Mouse (Mus musculus) E14TG2a.4 (cell line): ENCODE measurements around the gene Tert.

Source experiments
- H3K27me3 ChIP-seq: 2 replicates; pipeline ENCODE4 v1.6.1; 2014; ENCODE audit warnings: low read length, control low read depth; ENCODE audit not compliant: insufficient read depth
- H3K36me3 ChIP-seq: 2 replicates; pipeline ENCODE4 v1.6.1; 2014; ENCODE audit warnings: low read length, control low read depth; ENCODE audit not compliant: insufficient read depth
- H3K4me1 ChIP-seq: replicated peaks from 2 replicates; pipeline ENCODE4 v1.6.1; 2014; ENCODE audit warnings: low read depth, low read length, control low read depth
- H3K4me3 ChIP-seq: replicated peaks from 2 replicates; pipeline ENCODE4 v1.5.1; 2014; ENCODE audit warnings: mild to moderate bottlenecking, low read length
- H3K9me3 ChIP-seq: 2 replicates; pipeline ENCODE4 v1.6.1; 2014; ENCODE audit warnings: low read length, control low read depth
- CTCF ChIP-seq: conservative IDR thresholded peaks from 2 replicates; pipeline ENCODE4 v1.5.1; 2014; ENCODE audit warnings: low read length
- NANOG ChIP-seq: IDR thresholded peaks from 2 replicates; pipeline ENCODE4 v1.6.1; 2014; ENCODE audit warnings: borderline replicate concordance, low read length, mixed read lengths
- POU5F1 ChIP-seq: IDR thresholded peaks from 2 replicates; pipeline ENCODE4 v1.6.1; 2014; ENCODE audit warnings: low read length, borderline replicate concordance

Tert gene

GRCm38 (mm10) chr13:73604156-73604957 is 22.4 kb upstream of the Tert start:
- peaks cover 44% of the 10 kb centered on the region for H3K36me3 ChIP-seq
- no peaks in the 10 kb centered on the region for H3K9me3 ChIP-seq
- H3K4me3 ChIP-seq, result peak overlapping the region; percentile 94
- TF ChIP-seq POU5F1, result no peak
- TF ChIP-seq CTCF, result no peak
- TF ChIP-seq NANOG, result no peak
- H3K27me3 ChIP-seq, result no peaks in the 10 kb centered on the region
- peaks cover 23% of the 10 kb centered on the region for H3K4me1 ChIP-seq

GRCm38 (mm10) chr13:73618406-73618805 is 8.3 kb upstream of the Tert start:
- Histone ChIP-seq H3K27me3 (no peaks in the 10 kb centered on the region), H3K36me3 (peaks cover 93% of the 10 kb centered on the region), H3K4me3 (no peak overlapping the region), H3K9me3 (no peaks in the 10 kb centered on the region), H3K4me1 (no peaks in the 10 kb centered on the region)
- TF ChIP-seq NANOG (no peak), CTCF (no peak), POU5F1 (no peak)

- H3K9me3 ChIP-seq, result no peaks in the 10 kb centered on the region
- H3K4me3 ChIP-seq, result no peak overlapping the region
- peaks cover 8% of the 10 kb centered on the region for H3K4me1 ChIP-seq
- H3K36me3 ChIP-seq, result peaks cover 71% of the 10 kb centered on the region
- TF ChIP-seq POU5F1 (no peak), CTCF (peak; percentile 37), NANOG (no peak)
- H3K27me3 ChIP-seq, result no peaks in the 10 kb centered on the region
Observed at GRCm38 (mm10) chr13:73620637-73621036, 6.1 kb upstream of the Tert start.

GRCm38 (mm10) chr13:73626410-73626744 is 334 bp upstream of the Tert start:
- Histone ChIP-seq H3K27me3 (0 out of 2 replicates have a peak, but pooled peaks cover 6% of the 10 kb centered on the region), H3K4me3 (peak overlapping the region; percentile 87), H3K36me3 (peaks cover 39% of the 10 kb centered on the region), H3K4me1 (peaks cover 59% of the 10 kb centered on the region), H3K9me3 (no peaks in the 10 kb centered on the region)
- TF ChIP-seq NANOG (no peak), CTCF (peak; percentile 57; the same call in 1 of the 2 replicates)

- H3K4me3 ChIP-seq, result peak overlapping the region; percentile 48
- H3K9me3 ChIP-seq, result no peaks in the 10 kb centered on the region
- H3K27me3 ChIP-seq, result 0 out of 2 replicates have a peak, but pooled peaks cover 6% of the 10 kb centered on the region
- TF ChIP-seq POU5F1 (no peak), NANOG (no peak), CTCF (no peak)
- H3K4me1 ChIP-seq, result peaks cover 60% of the 10 kb centered on the region
- H3K36me3 ChIP-seq, result peaks cover 35% of the 10 kb centered on the region
Observed at GRCm38 (mm10) chr13:73628586-73629113, 1.9 kb downstream of the Tert start.

GRCm38 (mm10) chr13:73631837-73632236 is 5.1 kb downstream of the Tert start:
- no peak overlapping the region for H3K4me3 ChIP-seq
- TF ChIP-seq POU5F1 (no peak), NANOG (no peak), CTCF (no peak)
- no peaks in the 10 kb centered on the region for H3K9me3 ChIP-seq
- H3K27me3 ChIP-seq, result 0 out of 2 replicates have a peak, but pooled peaks cover 6% of the 10 kb centered on the region
- H3K36me3 ChIP-seq, result peaks cover 62% of the 10 kb centered on the region
- H3K4me1 ChIP-seq, result peaks cover 43% of the 10 kb centered on the region

GRCm38 (mm10) chr13:73637826-73638225 is 11.1 kb downstream of the Tert start:
- Histone ChIP-seq H3K27me3 (no peaks in the 10 kb centered on the region), H3K4me1 (no peaks in the 10 kb centered on the region), H3K4me3 (no peak overlapping the region), H3K9me3 (peaks cover 11% of the 10 kb centered on the region), H3K36me3 (peaks cover 66% of the 10 kb centered on the region)
- no peak for TF ChIP-seq NANOG
- TF ChIP-seq CTCF, result no peak
- TF ChIP-seq POU5F1, result no peak

- H3K27me3 ChIP-seq, result no peaks in the 10 kb centered on the region
- H3K4me1 ChIP-seq, result no peaks in the 10 kb centered on the region
- TF ChIP-seq NANOG (no peak), CTCF (no peak), POU5F1 (no peak)
Observed at GRCm38 (mm10) chr13:73641296-73641695, 14.6 kb downstream of the Tert start.

More at GRCm38 (mm10) chr13:73641296-73641695, 14.6 kb downstream of the Tert start:
- peaks cover 11% of the 10 kb centered on the region for H3K9me3 ChIP-seq
- H3K36me3 ChIP-seq, result peaks cover 68% of the 10 kb centered on the region
- H3K4me3 ChIP-seq, result no peak overlapping the region
